Mouse (Mus musculus) G1E (cell line): ENCODE measurements around the gene Hoxd13. TPM values are rescaled to one million over a fixed set of nuclear protein-coding genes. Genes with fewer than 3 reads are reported as not detected.

Experiments used
- ATAC-seq: 2 replicates; pipeline ENCODE4 v1.8.0; 2016; ENCODE audit warnings: mild to moderate bottlenecking; ENCODE audit not compliant: insufficient number of reproducible peaks, poor library complexity, low FRiP score, severe bottlenecking; ENCODE audit errors: extremely low read depth
- DNase-seq: peaks from one replicate; pipeline ENCODE4 v3.0.0; 2012; ENCODE audit warnings: low spot score
- H3K27me3 ChIP-seq: 2 replicates; pipeline ENCODE4 v1.6.1; 2012; ENCODE audit warnings: mild to moderate bottlenecking, low read length, inconsistent platforms; ENCODE audit not compliant: insufficient read depth
- H3K36me3 ChIP-seq: replicated peaks from 2 replicates; pipeline ENCODE3; 2012; ENCODE audit warnings: mild to moderate bottlenecking, inconsistent platforms
- H3K4me1 ChIP-seq: 2 replicates; pipeline ENCODE4 v1.6.1; 2012; ENCODE audit warnings: low read depth, low read length, inconsistent platforms, mixed read lengths; ENCODE audit not compliant: insufficient read depth
- H3K4me3 ChIP-seq: 2 replicates; pipeline ENCODE4 v1.5.1; 2012; ENCODE audit warnings: low read depth, mild to moderate bottlenecking, inconsistent platforms, low read length, moderate library complexity, mixed read lengths
- H3K9me3 ChIP-seq: replicated peaks from 2 replicates; pipeline ENCODE4 v1.6.1; 2012; ENCODE audit warnings: inconsistent platforms
- CTCF ChIP-seq: IDR thresholded peaks from 2 replicates; pipeline ENCODE4 v1.5.1; 2012; ENCODE audit warnings: low read depth, low read length, inconsistent platforms, mixed read lengths
- GATA1 ChIP-seq: IDR thresholded peaks from 2 replicates; pipeline ENCODE4 v1.6.1; 2012; ENCODE audit warnings: borderline replicate concordance, low read length, inconsistent platforms, mixed read lengths
- GATA2 ChIP-seq: IDR thresholded peaks from 2 replicates; pipeline ENCODE4 v1.6.1; 2012; ENCODE audit warnings: low read depth, low read length, inconsistent platforms, borderline replicate concordance
- POLR2AphosphoS5 ChIP-seq: IDR thresholded peaks from 2 replicates; pipeline ENCODE4 v1.6.1; 2012; ENCODE audit warnings: low read depth, low read length, inconsistent platforms; ENCODE audit not compliant: insufficient replicate concordance
- TAL1 ChIP-seq: conservative IDR thresholded peaks from 2 replicates; pipeline ENCODE4 v1.6.1; 2012; ENCODE audit warnings: low read depth, low read length, inconsistent platforms, mixed read lengths
- polyA plus RNA-seq: library from polyadenylated mRNA; stranded (reverse); fragments of >175 nt; gene quantifications from 2 replicates; pipeline ENCODE4 v1.2.3, GENCODE M21; 2012
- total RNA-seq, 2 experiments: library from RNA; stranded (forward) in 1 of 2; stranded (reverse) in 1 of 2; fragments of 200-1000 nt in 1 of 2; fragments of >200 nt in 1 of 2; fragmentation: Nextera tagmentation in 1 of 2; gene quantifications; 2 replicates each; pipeline ENCODE4 v1.2.3; 2014 to 2017

Hoxd13 gene
- total and polyA plus RNA-seq, 3 experiments = 0.05 TPM; not detected in 2

GRCm38 (mm10) chr2:74701949-74702819, 34.1 kb downstream of the Hoxd13 start:
- H3K27me3 ChIP-seq = peaks cover 11% of the 10 kb centered on the region; the same call in 1 of the 2 replicates
- DNase-seq = peak; percentile 23
- no peak for TF ChIP-seq TAL1
- peak; percentile 44 for TF ChIP-seq CTCF

DNA sequence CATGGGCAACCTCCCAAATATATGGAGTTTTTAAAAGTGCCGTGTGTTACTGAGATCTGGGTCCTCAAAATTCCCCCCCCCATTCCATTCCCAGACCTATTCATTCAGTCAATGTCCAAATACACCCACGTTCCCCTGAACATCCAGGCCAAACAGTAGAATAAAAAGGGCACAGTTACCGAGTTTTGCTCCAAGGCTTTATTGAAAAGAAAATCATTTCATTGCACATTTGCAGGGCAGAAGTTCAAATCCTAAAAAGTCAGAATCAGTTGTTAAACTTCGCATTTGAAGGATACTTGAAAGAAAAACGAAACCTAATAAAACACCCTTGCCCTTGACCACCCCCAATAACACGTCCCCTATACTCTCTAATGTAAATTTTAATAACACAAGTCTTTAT, 34.7 kb downstream of the Hoxd13 start:
- DNase-seq = no peak
- H3K9me3 ChIP-seq = peaks cover 20% of the 10 kb centered on the region
- TF ChIP-seq POLR2AphosphoS5 (no peak), GATA2 (no peak), TAL1 (no peak), GATA1 (no peak), CTCF (no peak)
- no peaks in the 10 kb centered on the region for H3K36me3 ChIP-seq
- H3K4me1 ChIP-seq = no peaks in the 10 kb centered on the region
- ATAC-seq = no peak
- H3K27me3 ChIP-seq = peaks cover 11% of the 10 kb centered on the region; the same call in 1 of the 2 replicates
- H3K4me3 ChIP-seq = no peak overlapping the region

More at GRCm38 (mm10) chr2:74701949-74702819, 34.1 kb downstream of the Hoxd13 start:
- Histone ChIP-seq H3K4me1 (no peaks in the 10 kb centered on the region), H3K36me3 (no peaks in the 10 kb centered on the region), H3K4me3 (no peak overlapping the region), H3K9me3 (peaks cover 21% of the 10 kb centered on the region)
- no peak for ATAC-seq

DNA sequence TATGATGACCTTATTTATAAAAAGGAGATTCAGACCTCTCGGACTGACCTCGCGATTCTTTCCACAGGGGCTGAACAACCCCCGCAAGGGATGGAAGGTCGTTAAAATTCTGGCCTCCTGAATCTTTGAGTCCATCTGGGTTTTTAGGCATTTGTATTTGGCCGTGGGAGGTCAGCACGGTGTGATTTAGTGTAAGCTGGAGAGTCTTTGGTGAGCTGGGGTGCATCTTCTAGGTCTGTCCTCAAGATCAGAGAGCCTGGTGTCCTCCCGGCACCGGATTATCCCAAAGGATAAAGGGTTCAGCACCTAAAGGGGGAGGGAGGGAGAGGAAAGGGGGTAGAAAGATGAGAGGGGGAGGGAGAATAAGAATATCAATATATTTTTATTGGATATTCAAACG, 35.2 kb downstream of the Hoxd13 start:
- no peaks in the 10 kb centered on the region for H3K36me3 ChIP-seq
- TF ChIP-seq GATA2 (no peak), GATA1 (no peak), POLR2AphosphoS5 (no peak), TAL1 (no peak), CTCF (no peak)

DNA sequence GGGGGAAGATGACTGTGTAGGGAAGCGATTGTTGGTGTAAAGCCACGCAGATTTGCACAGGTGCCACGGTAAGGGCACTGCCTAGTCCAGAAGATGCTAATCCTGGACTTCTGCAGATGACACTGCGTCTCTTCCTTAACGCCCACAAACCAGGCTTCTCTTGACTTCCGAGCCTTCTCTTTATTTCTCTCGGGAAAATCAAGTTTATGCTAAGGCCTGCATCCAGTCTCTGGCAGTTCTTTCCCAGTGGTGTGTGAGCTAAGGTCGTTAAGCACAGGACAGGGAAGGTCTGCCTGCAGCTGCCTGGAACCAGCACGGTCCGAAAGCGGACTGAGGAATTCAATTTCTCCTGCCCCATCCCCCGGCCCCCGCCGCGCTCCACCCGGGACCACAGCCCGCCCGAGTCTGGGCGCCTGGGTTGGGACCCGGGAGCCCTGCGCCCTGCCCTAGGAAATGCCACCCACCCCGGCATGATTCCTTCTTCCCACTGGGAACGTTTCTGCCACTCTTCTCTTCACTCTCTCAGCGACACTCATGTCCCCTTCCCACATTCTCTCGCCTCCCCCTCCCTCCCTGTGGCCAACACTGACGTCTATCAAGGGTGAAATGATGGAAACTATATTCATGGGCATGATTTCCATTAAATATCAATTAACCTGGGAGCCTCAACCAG, 35.7 kb downstream of the Hoxd13 start:
- DNase-seq (no peak), ATAC-seq (no peak)
- no peak overlapping the region for H3K4me3 ChIP-seq
- no peak for TF ChIP-seq GATA2
- no peak for TF ChIP-seq POLR2AphosphoS5
- no peak for TF ChIP-seq CTCF
- no peak for TF ChIP-seq TAL1
- TF ChIP-seq GATA1 = no peak
- no peaks in the 10 kb centered on the region for H3K36me3 ChIP-seq
- H3K4me1 ChIP-seq = no peaks in the 10 kb centered on the region
- H3K9me3 ChIP-seq = peaks cover 12% of the 10 kb centered on the region
- peaks cover 11% of the 10 kb centered on the region; the same call in 1 of the 2 replicates for H3K27me3 ChIP-seq

More for the DNA sequence above, 35.2 kb downstream of the Hoxd13 start:
- DNase-seq (no peak), ATAC-seq (no peak)
- Histone ChIP-seq H3K9me3 (peaks cover 15% of the 10 kb centered on the region), H3K27me3 (peaks cover 11% of the 10 kb centered on the region; the same call in 1 of the 2 replicates), H3K4me3 (no peak overlapping the region), H3K4me1 (no peaks in the 10 kb centered on the region)

- Histone ChIP-seq H3K4me1 (no peaks in the 10 kb centered on the region), H3K36me3 (no peaks in the 10 kb centered on the region), H3K9me3 (peaks cover 12% of the 10 kb centered on the region), H3K4me3 (no peak within 1 kb of the TSS), H3K27me3 (peaks cover 11% of the 10 kb centered on the region; the same call in 1 of the 2 replicates)
- ATAC-seq (no peak), DNase-seq (no peak)
- TF ChIP-seq CTCF (no peak), POLR2AphosphoS5 (no peak), GATA1 (no peak), TAL1 (no peak), GATA2 (no peak)
Observed at GRCm38 (mm10) chr2:74704393-74704998, 36.4 kb downstream of the Hoxd13 start, which contains the start of gene Hoxd8. Hoxd8 (plus strand) TSS chr2:74704615.

DNA sequence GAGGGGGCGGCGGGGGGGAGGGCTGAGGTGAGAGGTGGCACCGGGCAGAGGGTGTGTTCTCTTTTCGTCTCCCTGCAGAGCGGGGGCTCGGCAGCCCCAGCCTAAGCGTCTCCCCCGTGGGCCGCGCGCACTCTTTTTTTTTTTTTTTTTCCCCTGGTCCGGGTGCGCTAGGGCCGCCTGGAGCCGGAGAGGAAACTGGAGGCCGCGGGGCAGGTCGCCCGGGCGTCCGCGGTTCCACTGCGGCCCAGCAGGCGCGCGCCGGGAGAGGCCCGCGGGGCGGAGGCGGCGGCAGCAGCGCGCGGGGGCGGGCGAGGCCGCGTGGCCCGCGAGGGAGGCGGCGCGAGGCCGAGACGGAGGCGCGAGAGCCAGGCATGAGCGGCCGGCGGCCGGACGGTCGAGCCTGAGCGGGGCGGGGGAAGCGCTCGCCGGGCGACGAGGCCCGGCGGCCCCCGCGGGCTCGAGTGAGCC, 36.9 kb downstream of the Hoxd13 start:
- Histone ChIP-seq H3K36me3 (no peaks in the 10 kb centered on the region), H3K4me3 (no peak overlapping the region), H3K4me1 (no peaks in the 10 kb centered on the region), H3K9me3 (peaks cover 12% of the 10 kb centered on the region), H3K27me3 (peaks cover 9% of the 10 kb centered on the region; the same call in 1 of the 2 replicates)
- DNase-seq (no peak), ATAC-seq (no peak)
- no peak for TF ChIP-seq GATA2
- no peak for TF ChIP-seq POLR2AphosphoS5
- no peak for TF ChIP-seq CTCF
- TF ChIP-seq GATA1 = no peak
- no peak for TF ChIP-seq TAL1
